Mouse (Mus musculus) urinary bladder, postnatal 14 days (tissue): ENCODE measurements around the gene Tmem63b.

Source experiments
- DNase-seq: peaks from one replicate; pipeline ENCODE4 v3.0.0; 2021; ENCODE audit warnings: low spot score

Tmem63b gene

GRCm38 (mm10) chr17:45686716-45687115 lies at the start of gene Tmem63b:
TSS of gene Tmem63b (minus strand) at chr17:45686905.
- DNase-seq, result no peak

- peak; percentile 89 for DNase-seq
Observed at GRCm38 (mm10) chr17:45735382-45736310, 48.9 kb upstream of the Tmem63b start.

GRCm38 (mm10) chr17:45734881-45735280 lies 48.2 kb upstream of the Tmem63b start:
- DNase-seq, result no peak

- DNase-seq, result no peak
Observed at GRCm38 (mm10) chr17:45734333-45734732, 47.6 kb upstream of the Tmem63b start.

- peak; percentile 56 for DNase-seq
Observed at GRCm38 (mm10) chr17:45733735-45734301, 47.1 kb upstream of the Tmem63b start, which contains the start of gene 1600014C23Rik. TSS of gene 1600014C23Rik (minus strand) at chr17:45733844.

GRCm38 (mm10) chr17:45733038-45733734 lies 46.5 kb upstream of the Tmem63b start:
- DNase-seq, result no peak

- peak; percentile 87 for DNase-seq
Observed at GRCm38 (mm10) chr17:45731172-45731864, 44.6 kb upstream of the Tmem63b start.

GRCm38 (mm10) chr17:45730696-45731095 lies 44.0 kb upstream of the Tmem63b start:
- no peak for DNase-seq

GRCm38 (mm10) chr17:45729387-45729786 lies 42.7 kb upstream of the Tmem63b start:
- DNase-seq, result no peak

- DNase-seq, result no peak
Observed at GRCm38 (mm10) chr17:45727983-45728723, 41.4 kb upstream of the Tmem63b start.

GRCm38 (mm10) chr17:45727481-45727880 lies 40.8 kb upstream of the Tmem63b start:
- DNase-seq, result no peak

GRCm38 (mm10) chr17:45726249-45726648 lies 39.5 kb upstream of the Tmem63b start:
- peak; percentile 54 for DNase-seq

GRCm38 (mm10) chr17:45724574-45724921 lies 37.8 kb upstream of the Tmem63b start:
- no peak for DNase-seq

GRCm38 (mm10) chr17:45723732-45724573 lies 37.2 kb upstream of the Tmem63b start:
- peak; percentile 87 for DNase-seq

GRCm38 (mm10) chr17:45718323-45718722 lies 31.6 kb upstream of the Tmem63b start:
- peak; percentile 81 for DNase-seq

- DNase-seq, result no peak
Observed at GRCm38 (mm10) chr17:45711525-45711924, 24.8 kb upstream of the Tmem63b start.

GRCm38 (mm10) chr17:45710407-45710806 lies 23.7 kb upstream of the Tmem63b start:
- no peak for DNase-seq

GRCm38 (mm10) chr17:45709829-45710228 lies 23.1 kb upstream of the Tmem63b start:
- DNase-seq, result no peak

GRCm38 (mm10) chr17:45708179-45708578 lies 21.5 kb upstream of the Tmem63b start:
- no peak for DNase-seq

- DNase-seq, result no peak
Observed at GRCm38 (mm10) chr17:45707376-45707775, 20.7 kb upstream of the Tmem63b start.
